10 mouse cellular contexts compared by ENCODE assay signal in genomic region chr7:109241313-109241712, GRCm38 (mm10).
DNase-seq lines count a peak whose midpoint lies in the region; ATAC-seq and TF ChIP-seq lines count a peak whose summit lies in the region.
"Had no signal": no experiment of that assay in that cellular context is flagged by ENCODE, and none has a peak within 500 bp of the region (broad histone marks: within the 10 kb centered on the region; RNA-seq: fewer than 3 reads in every experiment).

No protein-coding gene starts in this region.

- H3K27ac ChIP-seq in hindbrain, embryonic 10.5 days = no peak overlapping the region
- no peak overlapping the region for H3K27ac ChIP-seq in hindbrain, embryonic 14.5 days
- no peak overlapping the region for H3K27ac ChIP-seq in forebrain, embryonic 16.5 days (ENCODE audit: low read length)
- no peak overlapping the region for H3K27ac ChIP-seq in left cerebral cortex, adult 2 months
- H3K27ac ChIP-seq: liver, embryonic 15.5 days had no signal

- peak; percentile 53 for DNase-seq in hindbrain, embryonic 10.5 days (ENCODE audit: low spot score)
- DNase-seq in hindbrain, embryonic 14.5 days (ENCODE audit: low spot score) = no peak
- peak; percentile 40 for DNase-seq in ZHBTc4 (ENCODE audit: low read depth, low spot score)
- peak; percentile 25 for DNase-seq in mesoderm, embryonic 11.5 days (ENCODE audit: low read depth, low spot score)
- DNase-seq in frontal cortex, adult 2 months (ENCODE audit: extremely low spot score in 1 of 2, low spot score in 1 of 2) = no peak
- no peak for DNase-seq in left cerebral cortex, adult 2 months (ENCODE audit: extremely low spot score in 1 of 2, low spot score in 2 of 2)
- DNase-seq: cerebellum, adult 9-10 months had no signal

- H3K9me3 ChIP-seq in hindbrain, embryonic 10.5 days = no peaks in the 10 kb centered on the region
- no peaks in the 10 kb centered on the region for H3K9me3 ChIP-seq in hindbrain, embryonic 14.5 days (ENCODE audit: control insufficient read depth, low read length)
- H3K9me3 ChIP-seq in forebrain, embryonic 16.5 days (ENCODE audit: control insufficient read depth, low read length) = no peaks in the 10 kb centered on the region
- H3K9me3 ChIP-seq: liver, embryonic 15.5 days had no signal

- peaks cover 4% of the 10 kb centered on the region for H3K27me3 ChIP-seq in hindbrain, embryonic 10.5 days (ENCODE audit: insufficient read depth, poor library complexity, severe bottlenecking)
- no peaks in the 10 kb centered on the region for H3K27me3 ChIP-seq in hindbrain, embryonic 14.5 days (ENCODE audit: control insufficient read depth, insufficient read depth, low read length)
- peaks cover 6% of the 10 kb centered on the region; the same call in 1 of the 2 replicates for H3K27me3 ChIP-seq in forebrain, embryonic 16.5 days (replicated peaks; ENCODE audit: control insufficient read depth, insufficient read depth, low read length)
- H3K27me3 ChIP-seq: liver, embryonic 15.5 days had no signal

- ATAC-seq in hindbrain, embryonic 14.5 days (ENCODE audit: low FRiP score) = no peak
- 0 out of 2 replicates have a peak, but pooled peaks have one; percentile 28 for ATAC-seq in forebrain, embryonic 16.5 days
- ATAC-seq in CD4-positive, CD25-positive, alpha-beta regulatory T cell, adult 4 months = no peak

- no peak overlapping the region for H3K4me2 ChIP-seq in hindbrain, embryonic 14.5 days (replicated peaks)
- no peak overlapping the region for H3K4me2 ChIP-seq in forebrain, embryonic 16.5 days (ENCODE audit: low read length)
- H3K4me2 ChIP-seq: liver, embryonic 15.5 days had no signal

- no peak overlapping the region for H3K9ac ChIP-seq in hindbrain, embryonic 14.5 days
- H3K9ac ChIP-seq in forebrain, embryonic 16.5 days (replicated peaks; ENCODE audit: low read depth, low read length) = no peak overlapping the region
- H3K9ac ChIP-seq: liver, embryonic 15.5 days had no signal

- no peaks in the 10 kb centered on the region for H3K36me3 ChIP-seq in hindbrain, embryonic 10.5 days
- H3K36me3 ChIP-seq in hindbrain, embryonic 14.5 days (replicated peaks; ENCODE audit: control insufficient read depth, insufficient read depth) = no peaks in the 10 kb centered on the region
- no peaks in the 10 kb centered on the region for H3K36me3 ChIP-seq in forebrain, embryonic 16.5 days (ENCODE audit: control insufficient read depth, insufficient read depth)
- H3K36me3 ChIP-seq: liver, embryonic 15.5 days had no signal

- no peak overlapping the region for H3K4me3 ChIP-seq in hindbrain, embryonic 10.5 days
- H3K4me3 ChIP-seq in hindbrain, embryonic 14.5 days (replicated peaks; ENCODE audit: low read length) = no peak overlapping the region
- H3K4me3 ChIP-seq in forebrain, embryonic 16.5 days (replicated peaks; ENCODE audit: low read length) = no peak overlapping the region
- H3K4me3 ChIP-seq in left cerebral cortex, adult 2 months = no peak overlapping the region
- H3K4me3 ChIP-seq: liver, embryonic 15.5 days had no signal

- no peak; the same call in none of the 2 replicates for TF ChIP-seq CTCF in left cerebral cortex, adult 2 months (IDR thresholded peaks at IDR 0.05)

- 10% methylated on average over 19 of the region's 19 CpGs for WGBS in hindbrain, embryonic 10.5 days
- WGBS in hindbrain, embryonic 14.5 days = 8% methylated on average over 19 of the region's 19 CpGs
- 13% methylated on average over 19 of the region's 19 CpGs for WGBS in forebrain, embryonic 16.5 days

- H3K4me1 ChIP-seq in hindbrain, embryonic 10.5 days (replicated peaks) = peaks cover 25% of the 10 kb centered on the region
- peaks cover 12% of the 10 kb centered on the region for H3K4me1 ChIP-seq in hindbrain, embryonic 14.5 days (replicated peaks; ENCODE audit: control insufficient read depth, insufficient read depth, low read length)
- peaks cover 4% of the 10 kb centered on the region for H3K4me1 ChIP-seq in forebrain, embryonic 16.5 days (replicated peaks; ENCODE audit: control insufficient read depth, insufficient read depth, low read length)
- H3K4me1 ChIP-seq: liver, embryonic 15.5 days had no signal

- intact Hi-C loops in left cerebral cortex, adult 2 months (cut with DNase I) = no loop called here

Comparison
In these comparisons a context has a peak if more than half of its experiments do, and no peak if none do; other contexts are left out.
1. DNase-seq: peak in hindbrain, embryonic 10.5 days (single experiment), ZHBTc4 (single experiment) and mesoderm, embryonic 11.5 days (single experiment); none in hindbrain, embryonic 14.5 days (single experiment), frontal cortex, adult 2 months (0 of 2) and left cerebral cortex, adult 2 months (0 of 2).